Mouse (Mus musculus) urinary bladder, postnatal 25 days (tissue): ENCODE results near the gene Alpk1.

ENCODE experiments used
- DNase-seq: peaks from one replicate; pipeline ENCODE4 v3.0.0; 2022; ENCODE audit warnings: low spot score

Gene Alpk1

GRCm38 (mm10) chr3:127694802-127695771 lies 85.2 kb downstream of the Alpk1 start:
- DNase-seq, result no peak

GRCm38 (mm10) chr3:127691230-127691629 lies 89.1 kb downstream of the Alpk1 start:
- DNase-seq, result no peak

GRCm38 (mm10) chr3:127679703-127680102 lies 100.6 kb downstream of the Alpk1 start:
- DNase-seq, result no peak

GRCm38 (mm10) chr3:127661646-127662531 lies 118.4 kb downstream of the Alpk1 start:
- no peak for DNase-seq

- DNase-seq, result no peak
These were observed 119.6 kb downstream of the Alpk1 start for GRCm38 (mm10) chr3:127660712-127661111.

- DNase-seq, result no peak
These were observed 128.3 kb downstream of the Alpk1 start for GRCm38 (mm10) chr3:127651742-127652653.

- no peak for DNase-seq
These were observed 134.0 kb downstream of the Alpk1 start for GRCm38 (mm10) chr3:127646156-127646825.

GRCm38 (mm10) chr3:127642211-127642610 lies 138.1 kb downstream of the Alpk1 start:
- no peak for DNase-seq

GRCm38 (mm10) chr3:127640762-127641700 lies 139.3 kb downstream of the Alpk1 start:
- DNase-seq, result no peak

- DNase-seq, result no peak
These were observed 140.2 kb downstream of the Alpk1 start for GRCm38 (mm10) chr3:127639875-127640761.

GRCm38 (mm10) chr3:127634984-127635349 lies 145.4 kb downstream of the Alpk1 start:
- no peak for DNase-seq

- peak; percentile 86 for DNase-seq
These were observed 146.0 kb downstream of the Alpk1 start for GRCm38 (mm10) chr3:127634101-127634983.

GRCm38 (mm10) chr3:127633080-127634032 lies 147.0 kb downstream of the Alpk1 start, which contains the start of gene Neurog2:
Gene Neurog2 (plus strand): TSS chr3:127633135.
- DNase-seq, result no peak

- no peak for DNase-seq
These were observed 147.8 kb downstream of the Alpk1 start for GRCm38 (mm10) chr3:127632531-127632930.

- DNase-seq, result no peak
These were observed 148.7 kb downstream of the Alpk1 start for GRCm38 (mm10) chr3:127631582-127631981.

GRCm38 (mm10) chr3:127630735-127631372 lies 149.5 kb downstream of the Alpk1 start:
- DNase-seq, result no peak
